Mouse (Mus musculus) kidney, adult 2 months (tissue): ENCODE results near the gene 2900026A02Rik.

Experiments
- CTCF ChIP-seq: fragments of 200-500 bp; conservative IDR thresholded peaks from 2 replicates; pipeline ENCODE4 v1.5.1; 2011; ENCODE audit warnings: low read depth, mild to moderate bottlenecking, control low read depth, low read length, moderate library complexity, mixed read lengths; ENCODE audit not compliant: insufficient read depth, insufficient read length
- POLR2A ChIP-seq: fragments of 200-500 bp; IDR thresholded peaks from one replicate; pipeline ENCODE4 v1.6.1; 2011; ENCODE audit warnings: low read depth, low read length, control low read depth

- no peak for TF ChIP-seq CTCF
- TF ChIP-seq POLR2A = no peak
Observed at GRCm38 (mm10) chr5:113085931-113086330, 135.1 kb downstream of the 2900026A02Rik start.
